Mouse (Mus musculus): ENCODE measurements around the gene Ndufa6. TPM values are rescaled to one million over a fixed set of nuclear protein-coding genes. Genes with fewer than 3 reads are reported as not detected.

The Ndufa6 gene
- polyA plus RNA-seq, 1 experiment from 2014 or later, result 403 TPM

GRCm38 (mm10) chr15:82382441-82382840 is 28.3 kb upstream of the Ndufa6 start:
- WGBS, result 84% methylated on average over 2 of the region's 2 CpGs
- H3K4me2 ChIP-seq (ENCODE audit: low read length), result no peak overlapping the region

GRCm38 (mm10) chr15:82380714-82381062 is 26.6 kb upstream of the Ndufa6 start:
- H3K27ac ChIP-seq (ENCODE audit: low read depth, low read length), result no peak overlapping the region
- ATAC-seq, result no peak
- H3K9ac ChIP-seq (ENCODE audit: low read length), result peak overlapping the region; percentile 40; the same call in 1 of the 2 replicates
- 38% methylated on average over 7 of the region's 7 CpGs for WGBS
- no peak for DNase-seq (ENCODE audit: low spot score)
- no peaks in the 10 kb centered on the region for H3K9me3 ChIP-seq (replicated peaks; ENCODE audit: control insufficient read depth, low read length)
- peak overlapping the region; percentile 31 for H3K4me3 ChIP-seq (ENCODE audit: low read depth, low read length)
- H3K4me2 ChIP-seq (ENCODE audit: low read length), result peak overlapping the region; percentile 55
- H3K4me1 ChIP-seq (ENCODE audit: control insufficient read depth, insufficient read depth, low read length), result peaks cover 15% of the 10 kb centered on the region
- H3K27me3 ChIP-seq (replicated peaks; ENCODE audit: control insufficient read depth, insufficient read depth, low read length), result no peaks in the 10 kb centered on the region
- no peaks in the 10 kb centered on the region for H3K36me3 ChIP-seq (ENCODE audit: control insufficient read depth, insufficient read depth, low read length)

More at GRCm38 (mm10) chr15:82382441-82382840, 28.3 kb upstream of the Ndufa6 start:
- no peak overlapping the region for H3K9ac ChIP-seq (ENCODE audit: low read length)
- no peak overlapping the region for H3K27ac ChIP-seq (ENCODE audit: low read depth, low read length)
- H3K4me3 ChIP-seq (ENCODE audit: low read depth, low read length), result no peak overlapping the region
- no peak for ATAC-seq
- H3K36me3 ChIP-seq (ENCODE audit: control insufficient read depth, insufficient read depth, low read length), result no peaks in the 10 kb centered on the region
- no peaks in the 10 kb centered on the region for H3K9me3 ChIP-seq (replicated peaks; ENCODE audit: control insufficient read depth, low read length)
- no peak for DNase-seq (ENCODE audit: low spot score)
- peaks cover 5% of the 10 kb centered on the region; the same call in 1 of the 2 replicates for H3K4me1 ChIP-seq (ENCODE audit: control insufficient read depth, insufficient read depth, low read length)
- H3K27me3 ChIP-seq (replicated peaks; ENCODE audit: control insufficient read depth, insufficient read depth, low read length), result no peaks in the 10 kb centered on the region

- Histone ChIP-seq H3K27me3 (replicated peaks; ENCODE audit: control insufficient read depth, insufficient read depth, low read length) (no peaks in the 10 kb centered on the region), H3K9me3 (replicated peaks; ENCODE audit: control insufficient read depth, low read length) (no peaks in the 10 kb centered on the region), H3K9ac (ENCODE audit: low read length) (peak within 1 kb of the TSS; percentile 55), H3K4me2 (ENCODE audit: low read length) (peak within 1 kb of the TSS; percentile 55), H3K36me3 (ENCODE audit: control insufficient read depth, insufficient read depth, low read length) (no peaks in the 10 kb centered on the region), H3K4me1 (ENCODE audit: control insufficient read depth, insufficient read depth, low read length) (peaks cover 15% of the 10 kb centered on the region), H3K27ac (ENCODE audit: low read depth, low read length) (no peak within 1 kb of the TSS), H3K4me3 (ENCODE audit: low read depth, low read length) (peak within 1 kb of the TSS; percentile 31)
- DNase-seq (ENCODE audit: low spot score) (peak; percentile 57), ATAC-seq (peak; percentile 77)
- WGBS, result 3% methylated on average over 18 of the region's 24 CpGs
These were observed 26.0 kb upstream of the Ndufa6 start, which contains the start of gene Cyp2d22 for GRCm38 (mm10) chr15:82379871-82380713. Gene Cyp2d22 (minus strand): TSS chr15:82380260.

- H3K27ac ChIP-seq (ENCODE audit: low read depth, low read length), result no peak overlapping the region
- H3K4me1 ChIP-seq (ENCODE audit: control insufficient read depth, insufficient read depth, low read length), result peaks cover 15% of the 10 kb centered on the region
- DNase-seq (ENCODE audit: low spot score), result no peak
- 24% methylated on average over 7 of the region's 7 CpGs for WGBS
- peak overlapping the region; percentile 55 for H3K9ac ChIP-seq (ENCODE audit: low read length)
- peak overlapping the region; percentile 31; the same call in 1 of the 2 replicates for H3K4me3 ChIP-seq (ENCODE audit: low read depth, low read length)
- H3K4me2 ChIP-seq (ENCODE audit: low read length), result peak overlapping the region; percentile 55
- no peaks in the 10 kb centered on the region for H3K27me3 ChIP-seq (replicated peaks; ENCODE audit: control insufficient read depth, insufficient read depth, low read length)
- no peaks in the 10 kb centered on the region for H3K9me3 ChIP-seq (replicated peaks; ENCODE audit: control insufficient read depth, low read length)
- H3K36me3 ChIP-seq (ENCODE audit: control insufficient read depth, insufficient read depth, low read length), result no peaks in the 10 kb centered on the region
- peak; percentile 37 for ATAC-seq
These were observed 25.4 kb upstream of the Ndufa6 start for GRCm38 (mm10) chr15:82379511-82379870.

- H3K4me3 ChIP-seq (ENCODE audit: low read depth, low read length), result no peak overlapping the region
- no peaks in the 10 kb centered on the region for H3K36me3 ChIP-seq (ENCODE audit: control insufficient read depth, insufficient read depth, low read length)
- H3K4me1 ChIP-seq (ENCODE audit: control insufficient read depth, insufficient read depth, low read length), result peaks cover 15% of the 10 kb centered on the region
- no peak overlapping the region for H3K9ac ChIP-seq (ENCODE audit: low read length)
- WGBS, result 61% methylated on average over 15 of the region's 15 CpGs
- H3K27me3 ChIP-seq (replicated peaks; ENCODE audit: control insufficient read depth, insufficient read depth, low read length), result no peaks in the 10 kb centered on the region
- no peak for DNase-seq (ENCODE audit: low spot score)
- no peak overlapping the region for H3K4me2 ChIP-seq (ENCODE audit: low read length)
- no peaks in the 10 kb centered on the region for H3K9me3 ChIP-seq (replicated peaks; ENCODE audit: control insufficient read depth, low read length)
- no peak overlapping the region for H3K27ac ChIP-seq (ENCODE audit: low read depth, low read length)
- ATAC-seq, result no peak
These were observed 24.4 kb upstream of the Ndufa6 start for GRCm38 (mm10) chr15:82378261-82379180.

GRCm38 (mm10) chr15:82377701-82378100 is 23.6 kb upstream of the Ndufa6 start:
- DNase-seq (ENCODE audit: low spot score) (no peak), ATAC-seq (no peak)
- H3K27me3 ChIP-seq (replicated peaks; ENCODE audit: control insufficient read depth, insufficient read depth, low read length), result no peaks in the 10 kb centered on the region
- WGBS, result 89% methylated on average over 5 of the region's 5 CpGs
- H3K4me2 ChIP-seq (ENCODE audit: low read length), result no peak overlapping the region
- no peaks in the 10 kb centered on the region for H3K9me3 ChIP-seq (replicated peaks; ENCODE audit: control insufficient read depth, low read length)
- no peak overlapping the region for H3K27ac ChIP-seq (ENCODE audit: low read depth, low read length)
- no peak overlapping the region for H3K4me3 ChIP-seq (ENCODE audit: low read depth, low read length)
- no peak overlapping the region for H3K9ac ChIP-seq (ENCODE audit: low read length)
- no peaks in the 10 kb centered on the region for H3K36me3 ChIP-seq (ENCODE audit: control insufficient read depth, insufficient read depth, low read length)
- peaks cover 15% of the 10 kb centered on the region for H3K4me1 ChIP-seq (ENCODE audit: control insufficient read depth, insufficient read depth, low read length)

- H3K27ac ChIP-seq (ENCODE audit: low read depth, low read length), result peak overlapping the region; percentile 52; the same call in 1 of the 2 replicates
- H3K36me3 ChIP-seq (ENCODE audit: control insufficient read depth, insufficient read depth, low read length), result no peaks in the 10 kb centered on the region
- DNase-seq (ENCODE audit: low spot score) (peak; percentile 72), ATAC-seq (no peak)
- H3K4me2 ChIP-seq (ENCODE audit: low read length), result no peak overlapping the region
- H3K4me1 ChIP-seq (ENCODE audit: control insufficient read depth, insufficient read depth, low read length), result peaks cover 15% of the 10 kb centered on the region
- no peak overlapping the region for H3K4me3 ChIP-seq (ENCODE audit: low read depth, low read length)
- H3K27me3 ChIP-seq (replicated peaks; ENCODE audit: control insufficient read depth, insufficient read depth, low read length), result no peaks in the 10 kb centered on the region
- H3K9me3 ChIP-seq (replicated peaks; ENCODE audit: control insufficient read depth, low read length), result no peaks in the 10 kb centered on the region
- 44% methylated on average over 17 of the region's 17 CpGs for WGBS
- peak overlapping the region; percentile 18; the same call in 1 of the 2 replicates for H3K9ac ChIP-seq (ENCODE audit: low read length)
These were observed 22.4 kb upstream of the Ndufa6 start for GRCm38 (mm10) chr15:82376393-82377138.

GRCm38 (mm10) chr15:82375855-82376254 is 21.7 kb upstream of the Ndufa6 start:
- H3K36me3 ChIP-seq (ENCODE audit: control insufficient read depth, insufficient read depth, low read length), result no peaks in the 10 kb centered on the region
- no peak overlapping the region; the same call in 1 of the 2 replicates for H3K27ac ChIP-seq (ENCODE audit: low read depth, low read length)
- no peak overlapping the region for H3K4me3 ChIP-seq (ENCODE audit: low read depth, low read length)
- no peak overlapping the region for H3K4me2 ChIP-seq (ENCODE audit: low read length)
- H3K9ac ChIP-seq (ENCODE audit: low read length), result no peak overlapping the region
- no peaks in the 10 kb centered on the region for H3K9me3 ChIP-seq (replicated peaks; ENCODE audit: control insufficient read depth, low read length)
- no peaks in the 10 kb centered on the region for H3K27me3 ChIP-seq (replicated peaks; ENCODE audit: control insufficient read depth, insufficient read depth, low read length)
- H3K4me1 ChIP-seq (ENCODE audit: control insufficient read depth, insufficient read depth, low read length), result peaks cover 14% of the 10 kb centered on the region
- no peak for ATAC-seq
- DNase-seq (ENCODE audit: low spot score), result no peak
- WGBS, result 89% methylated on average over 9 of the region's 9 CpGs
